Mouse (Mus musculus) central nervous system, embryonic 11.5 days (tissue): ENCODE data around the gene Il1f9. TPM values are rescaled to one million over a fixed set of nuclear protein-coding genes. Genes with fewer than 3 reads are reported as not detected.

Source experiments
- polyA plus RNA-seq: library from polyadenylated mRNA; depleted of rRNA; stranded (reverse); fragments of >200 nt; gene quantifications from 2 replicates; pipeline ENCODE4 v1.2.3, GENCODE M21; 2012; rRNA removed

Gene Il1f9
- not detected in 2 replicates for polyA plus RNA-seq

GRCm38 (mm10) chr2:24186176-24186575 lies at the start of gene Il1f9:
Gene Il1f9, plus strand, starts transcription at chr2:24186476.

DNA sequence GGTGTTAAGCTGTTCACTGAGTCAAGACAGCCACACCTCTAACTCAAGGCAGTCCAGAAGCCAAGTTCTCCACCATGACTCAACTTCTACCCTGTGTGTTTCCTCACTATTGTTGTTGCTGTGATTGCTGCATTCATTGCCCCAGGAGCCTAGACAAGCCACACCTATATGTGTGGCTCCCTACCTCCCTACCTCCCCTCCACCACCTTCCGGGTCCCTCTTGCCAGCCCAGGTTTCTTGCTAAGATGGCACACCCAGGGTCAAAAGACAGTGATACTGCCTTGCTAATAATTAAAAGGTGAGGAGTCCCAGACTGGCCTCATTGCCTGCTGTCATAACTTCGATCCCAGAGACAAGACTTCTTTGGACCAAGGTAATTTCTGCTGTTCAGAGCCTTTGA lies 33.4 kb upstream of the Il1f9 start, which contains the start of gene Il1f8:
Gene Il1f8, plus strand, starts transcription at position 301 of the 400 bp plus-strand sequence.

GRCm38 (mm10) chr2:24215118-24215517 lies 28.8 kb downstream of the Il1f9 start, which contains the start of gene Il1f6:
Gene Il1f6, plus strand, starts transcription at chr2:24215418.

Other genes starting within 250 kb of the Il1f9 start
- 0.56 and 0.75 TPM in 2 replicates for gene Hnmt, start 137.1 kb upstream of the Il1f9 start, polyA plus RNA-seq
- not detected in 2 replicates for gene Tbpl2, start 89.9 kb upstream of the Il1f9 start, polyA plus RNA-seq
- not detected in 2 replicates for gene Il1f8, start 33.3 kb upstream of the Il1f9 start, polyA plus RNA-seq
- not detected in 2 replicates for gene Il1f6, start 28.9 kb downstream of the Il1f9 start, polyA plus RNA-seq
- not detected in 2 replicates for gene Il1f5, start 90.5 kb downstream of the Il1f9 start, polyA plus RNA-seq
- gene Il1f10, start 104.7 kb downstream of the Il1f9 start, polyA plus RNA-seq: not detected in 2 replicates
- gene Il1rn, start 150.4 kb downstream of the Il1f9 start, polyA plus RNA-seq: 0.07 and 0.26 TPM in 2 replicates
- gene Psd4, start 181.1 kb downstream of the Il1f9 start, polyA plus RNA-seq: 1.5 and 1.6 TPM in 2 replicates